Mouse (Mus musculus) MEL (cell line): ENCODE measurements around the gene Mical3. TPM values are rescaled to one million over a fixed set of nuclear protein-coding genes. Genes with fewer than 3 reads are reported as not detected.

Experiments
- DNase-seq: peaks from one replicate; pipeline ENCODE4 v3.0.0; 2011; ENCODE audit warnings: low read depth, low spot score
- H3K27ac ChIP-seq: 2 replicates; pipeline ENCODE4 v1.5.1; 2012; ENCODE audit warnings: low read depth, mild to moderate bottlenecking, control low read depth, low read length, moderate library complexity; ENCODE audit not compliant: control insufficient read depth
- H3K27me3 ChIP-seq, 2 experiments: fragments of 150-350 bp in 1 of 2; sonication (generic) in 1 of 2; 2 replicates each; pipeline ENCODE4 v1.6.1; 2012; ENCODE audit warnings: low read length in 2 of 2, mild to moderate bottlenecking in 2 of 2, improper control_type of control experiment in 1 of 2, moderate library complexity in 1 of 2; ENCODE audit not compliant: insufficient read depth in 2 of 2, control insufficient read depth in 1 of 2
- H3K36me3 ChIP-seq, 2 experiments: 2 replicates each; pipeline ENCODE4 v1.6.1; 2012 to 2014; ENCODE audit warnings: low read length in 2 of 2, improper control_type of control experiment in 1 of 2, inconsistent platforms in 1 of 2, mild to moderate bottlenecking in 1 of 2; ENCODE audit not compliant: insufficient read depth in 2 of 2, control insufficient read depth in 1 of 2
- H3K4me1 ChIP-seq, 2 experiments: fragments of 150-350 bp in 1 of 2; sonication (generic) in 1 of 2; 2 replicates each; pipeline ENCODE4 v1.6.1; 2012; ENCODE audit warnings: low read length in 2 of 2, improper control_type of control experiment in 1 of 2, mild to moderate bottlenecking in 1 of 2; ENCODE audit not compliant: insufficient read depth in 2 of 2, control insufficient read depth in 1 of 2
- H3K4me3 ChIP-seq, 2 experiments: fragments of 150-350 bp in 1 of 2; sonication (generic) in 1 of 2; 2 replicates each; pipeline ENCODE4 v1.5.1; 2012; ENCODE audit warnings: low read depth in 2 of 2, low read length in 2 of 2, mild to moderate bottlenecking in 2 of 2, moderate library complexity in 2 of 2, control low read depth in 1 of 2, improper control_type of control experiment in 1 of 2; ENCODE audit not compliant: control insufficient read depth in 1 of 2, insufficient read depth in 1 of 2
- H3K79me2 ChIP-seq: 2 replicates; pipeline ENCODE4 v1.6.1; 2012; ENCODE audit warnings: mild to moderate bottlenecking, low read length, moderate library complexity; ENCODE audit not compliant: control insufficient read depth, poor library complexity, insufficient read depth
- H3K9ac ChIP-seq: 2 replicates; pipeline ENCODE4 v1.6.1; 2012; ENCODE audit warnings: low read depth, mild to moderate bottlenecking, control low read depth, low read length, moderate library complexity; ENCODE audit not compliant: control insufficient read depth, poor library complexity, severe bottlenecking
- H3K9me3 ChIP-seq: fragments of 150-350 bp; sonication (generic); replicated peaks from 2 replicates; pipeline ENCODE4 v1.6.1; 2012; ENCODE audit warnings: mild to moderate bottlenecking, low read length, improper control_type of control experiment, moderate library complexity; ENCODE audit not compliant: insufficient read depth
- E2F4 ChIP-seq: IDR thresholded peaks from 2 replicates; pipeline ENCODE4 v1.6.1; 2011; ENCODE audit warnings: low read depth, low read length, improper control_type of control experiment, borderline replicate concordance
- EP300 ChIP-seq, 2 experiments: IDR thresholded peaks; 2 replicates each; pipeline ENCODE4 v1.6.1; 2011; ENCODE audit warnings: improper control_type of control experiment in 2 of 2, low read length in 2 of 2, low read depth in 1 of 2, mild to moderate bottlenecking in 1 of 2
- ETS1 ChIP-seq: IDR thresholded peaks from 2 replicates; pipeline ENCODE4 v1.6.1; 2012; ENCODE audit warnings: low read depth, mild to moderate bottlenecking, inconsistent platforms, low read length, improper control_type of control experiment, moderate library complexity
- GABPA ChIP-seq: IDR thresholded peaks from 2 replicates; pipeline ENCODE4 v1.6.1; 2012; ENCODE audit warnings: low read depth, mild to moderate bottlenecking, inconsistent platforms, low read length, improper control_type of control experiment, moderate library complexity
- HCFC1 ChIP-seq: IDR thresholded peaks from 2 replicates; pipeline ENCODE4 v1.6.1; 2012; ENCODE audit warnings: low read depth, mild to moderate bottlenecking, inconsistent platforms, low read length, improper control_type of control experiment, moderate library complexity
- MAX ChIP-seq: IDR thresholded peaks from 2 replicates; pipeline ENCODE4 v1.6.1; 2011; ENCODE audit warnings: low read length, improper control_type of control experiment
- MEF2A ChIP-seq: IDR thresholded peaks from 2 replicates; pipeline ENCODE4 v1.6.1; 2014; ENCODE audit warnings: low read depth, mild to moderate bottlenecking, inconsistent platforms, low read length, improper control_type of control experiment; ENCODE audit not compliant: poor library complexity, insufficient replicate concordance, severe bottlenecking; ENCODE audit errors: extremely low read depth
- MYC ChIP-seq: IDR thresholded peaks from 2 replicates; pipeline ENCODE4 v1.6.1; 2011; ENCODE audit warnings: low read depth, mild to moderate bottlenecking, low read length, improper control_type of control experiment, moderate library complexity
- NRF1 ChIP-seq: IDR thresholded peaks from 2 replicates; pipeline ENCODE4 v1.6.1; 2014; ENCODE audit warnings: low read depth, mild to moderate bottlenecking, inconsistent platforms, low read length, improper control_type of control experiment, moderate library complexity; ENCODE audit not compliant: poor library complexity, insufficient read depth, severe bottlenecking
- POLR2A ChIP-seq, 2 experiments: IDR thresholded peaks; 2 replicates each; pipeline ENCODE4 v1.6.1; 2011 to 2012; ENCODE audit warnings: low read length in 2 of 2, mild to moderate bottlenecking in 2 of 2, control low read depth in 1 of 2, improper control_type of control experiment in 1 of 2, low read depth in 1 of 2, moderate library complexity in 1 of 2; ENCODE audit not compliant: control insufficient read depth in 1 of 2, insufficient read depth in 1 of 2, poor library complexity in 1 of 2
- POLR2AphosphoS2 ChIP-seq: IDR thresholded peaks from 2 replicates; pipeline ENCODE4 v1.6.1; 2011; ENCODE audit warnings: low read length, improper control_type of control experiment
- POLR2AphosphoS5 ChIP-seq: IDR thresholded peaks from 2 replicates; pipeline ENCODE4 v1.6.1; 2012; ENCODE audit warnings: low read depth, borderline replicate concordance, mild to moderate bottlenecking, inconsistent platforms, low read length, moderate library complexity, mixed read lengths
- RCOR1 ChIP-seq: IDR thresholded peaks from 2 replicates; pipeline ENCODE4 v1.6.1; 2012; ENCODE audit warnings: low read depth, mild to moderate bottlenecking, inconsistent platforms, low read length, improper control_type of control experiment
- SIN3A ChIP-seq: IDR thresholded peaks from 2 replicates; pipeline ENCODE4 v1.6.1; 2012; ENCODE audit warnings: low read length, improper control_type of control experiment, inconsistent platforms
- SMC3 ChIP-seq: IDR thresholded peaks from 2 replicates; pipeline ENCODE4 v1.6.1; 2011; ENCODE audit warnings: low read depth, low read length, improper control_type of control experiment
- TAL1 ChIP-seq: IDR thresholded peaks from 2 replicates; pipeline ENCODE4 v1.6.1; 2012; ENCODE audit warnings: mild to moderate bottlenecking, inconsistent platforms, low read length, moderate library complexity, mixed read lengths
- TBP ChIP-seq: IDR thresholded peaks from 2 replicates; pipeline ENCODE4 v1.8.0; 2011; ENCODE audit warnings: low read depth, low read length, improper control_type of control experiment
- TCF12 ChIP-seq: IDR thresholded peaks from 2 replicates; pipeline ENCODE4 v1.6.1; 2014; ENCODE audit warnings: low read depth, mild to moderate bottlenecking, inconsistent platforms, low read length, improper control_type of control experiment, moderate library complexity
- USF1 ChIP-seq: IDR thresholded peaks from 2 replicates; pipeline ENCODE4 v1.6.1; 2014; ENCODE audit warnings: low read depth, mild to moderate bottlenecking, inconsistent platforms, low read length, improper control_type of control experiment, moderate library complexity
- USF2 ChIP-seq, 2 experiments: IDR thresholded peaks; 2 replicates each; pipeline ENCODE4 v1.6.1; 2011 to 2012; ENCODE audit warnings: improper control_type of control experiment in 2 of 2, low read length in 2 of 2, borderline replicate concordance in 1 of 2, inconsistent platforms in 1 of 2, low read depth in 1 of 2, mild to moderate bottlenecking in 1 of 2; ENCODE audit not compliant: insufficient read depth in 1 of 2
- ZC3H11A ChIP-seq: IDR thresholded peaks from 2 replicates; pipeline ENCODE4 v1.6.1; 2012; ENCODE audit warnings: low read depth, mild to moderate bottlenecking, inconsistent platforms, low read length, improper control_type of control experiment
- ZKSCAN1 ChIP-seq: IDR thresholded peaks from 2 replicates; pipeline ENCODE4 v1.6.1; 2012; ENCODE audit warnings: low read depth, mild to moderate bottlenecking, inconsistent platforms, low read length, improper control_type of control experiment, moderate library complexity
- ZNF384 ChIP-seq: IDR thresholded peaks from 2 replicates; pipeline ENCODE4 v1.6.1; 2012; ENCODE audit warnings: low read depth, mild to moderate bottlenecking, inconsistent platforms, low read length, improper control_type of control experiment
- polyA plus RNA-seq, 2 experiments: library from polyadenylated mRNA; stranded (reverse) in 1 of 2; unstranded in 1 of 2; fragments of >175 nt in 1 of 2; fragments of >200 nt in 1 of 2; gene quantifications; 2 replicates each; pipeline versions ENCODE4 v1.2.1 to v1.2.4; 2012; ENCODE audit warnings: low replicate concordance in 2 of 2, low read depth in 1 of 2; ENCODE audit not compliant: insufficient read length in 2 of 2, insufficient read depth in 1 of 2, missing spikeins in 1 of 2
- total RNA-seq: library from RNA; depleted of rRNA; stranded (reverse); fragments of 300-350 nt; gene quantifications from 2 replicates; pipeline ENCODE4 v1.2.3, GENCODE M21; 2012

Gene Mical3
- total and polyA plus RNA-seq, 3 experiments, result 19.8 to 125 (median 31.4) TPM

DNA sequence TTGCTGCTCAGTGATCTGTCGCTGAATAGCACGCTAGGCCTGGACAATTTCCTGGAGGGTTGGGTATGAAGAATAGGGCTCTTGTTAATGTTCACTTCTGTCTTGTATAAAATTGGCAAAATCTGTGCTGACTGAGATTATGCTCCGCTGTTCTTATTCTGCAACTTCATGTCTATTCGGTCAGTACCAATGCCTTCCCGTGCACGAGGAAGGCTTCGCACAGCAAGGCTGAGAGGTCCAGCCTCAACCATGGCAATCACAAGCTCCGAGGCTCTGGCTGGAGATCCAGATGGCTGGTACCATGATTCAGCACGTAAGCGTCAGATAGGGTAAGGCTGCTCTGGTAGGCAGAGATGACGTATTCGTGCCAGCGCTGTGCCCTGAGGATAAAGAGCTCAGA, 189.2 kb downstream of the Mical3 start:
- TF ChIP-seq MAX (no peak), POLR2AphosphoS5 (no peak), ZNF384 (no peak), USF1 (no peak), SIN3A (no peak), POLR2AphosphoS2 (no peak), TCF12 (no peak), ZKSCAN1 (no peak)
- no peak overlapping the region for H3K4me3 ChIP-seq
- no peaks in the 10 kb centered on the region for H3K27me3 ChIP-seq
- no peaks in the 10 kb centered on the region for H3K4me1 ChIP-seq
- no peak overlapping the region for H3K9ac ChIP-seq
- no peak overlapping the region for H3K27ac ChIP-seq
- H3K9me3 ChIP-seq, result no peaks in the 10 kb centered on the region
- H3K79me2 ChIP-seq, result no peaks in the 10 kb centered on the region
- DNase-seq, result no peak
- no peaks in the 10 kb centered on the region for H3K36me3 ChIP-seq

GRCm38 (mm10) chr6:120941084-120941481, 189.7 kb downstream of the Mical3 start:
- DNase-seq, result no peak
- Histone ChIP-seq H3K4me1 (no peaks in the 10 kb centered on the region), H3K9me3 (no peaks in the 10 kb centered on the region), H3K4me3 (no peak overlapping the region), H3K27ac (no peak overlapping the region), H3K27me3 (no peaks in the 10 kb centered on the region), H3K79me2 (no peaks in the 10 kb centered on the region), H3K9ac (no peak overlapping the region), H3K36me3 (no peaks in the 10 kb centered on the region)
- TF ChIP-seq TBP (no peak), EP300 (IDR thresholded peaks at IDR 0.05; ENCODE audit: low read depth in 1 of 2, low read length in 2 of 2) (no peak), MAX (no peak), TAL1 (no peak), POLR2AphosphoS5 (no peak), SMC3 (no peak), GABPA (no peak), POLR2A (IDR thresholded peaks at IDR 0.05; ENCODE audit: control insufficient read depth in 1 of 2, insufficient read depth in 1 of 2, low read depth in 1 of 2, low read length in 2 of 2, poor library complexity in 1 of 2) (no peak), HCFC1 (no peak), USF2 (IDR thresholded peaks at IDR 0.05; ENCODE audit: borderline replicate concordance in 1 of 2, insufficient read depth in 1 of 2, low read depth in 1 of 2, low read length in 2 of 2) (no peak), E2F4 (no peak), USF1 (no peak), MYC (no peak), TCF12 (no peak), ZC3H11A (no peak), MEF2A (no peak), ETS1 (no peak), RCOR1 (no peak), NRF1 (no peak)
